Mouse (Mus musculus) lung, embryonic 16.5 days (tissue): ENCODE measurements around the gene Sntb2. TPM values are rescaled to one million over a fixed set of nuclear protein-coding genes. Genes with fewer than 3 reads are reported as not detected.

Experiments used
- ATAC-seq: fragments of 200-750 bp; cut with Nextera tagmentation; 2 replicates; pipeline ENCODE4 v1.8.0; 2017; ENCODE audit warnings: low read depth, mild to moderate bottlenecking, moderate library complexity
- H3K27ac ChIP-seq: fragments of 300-500 bp; sonication (generic); 2 replicates; pipeline ENCODE4 v1.5.1; 2014; ENCODE audit warnings: mild to moderate bottlenecking, control low read depth, low read length
- H3K27me3 ChIP-seq: fragments of 300-500 bp; sonication (generic); 2 replicates; pipeline ENCODE4 v1.6.1; 2014; ENCODE audit warnings: low read depth, low read length, mixed read lengths; ENCODE audit not compliant: control insufficient read depth, insufficient read depth
- H3K36me3 ChIP-seq: fragments of 300-500 bp; sonication (generic); 2 replicates; pipeline ENCODE4 v1.6.1; 2014; ENCODE audit warnings: low read length; ENCODE audit not compliant: control insufficient read depth, insufficient read depth
- H3K4me1 ChIP-seq: fragments of 300-500 bp; sonication (generic); replicated peaks from 2 replicates; pipeline ENCODE4 v1.6.1; 2014; ENCODE audit warnings: low read length, mixed read lengths; ENCODE audit not compliant: control insufficient read depth, insufficient read depth
- H3K4me2 ChIP-seq: fragments of 300-500 bp; sonication (generic); 2 replicates; pipeline ENCODE4 v1.6.1; 2014; ENCODE audit warnings: low read depth, low read length, control low read depth
- H3K4me3 ChIP-seq: fragments of 300-500 bp; sonication (generic); 2 replicates; pipeline ENCODE4 v1.5.1; 2014; ENCODE audit warnings: mild to moderate bottlenecking, low read length, control low read depth
- H3K9ac ChIP-seq: fragments of 300-500 bp; sonication (generic); 2 replicates; pipeline ENCODE4 v1.6.1; 2014; ENCODE audit warnings: low read length, control low read depth
- H3K9me3 ChIP-seq: fragments of 300-500 bp; sonication (generic); 2 replicates; pipeline ENCODE4 v1.6.1; 2016; ENCODE audit warnings: low read length; ENCODE audit not compliant: control insufficient read depth
- WGBS: fragments of 180-500 bp; shearing (Covaris S2); extraction: QIAGEN DNeasy Blood & Tissue Kit; methylation state at CpG from one replicate; pipeline ENCODE4 v1.1.7; 2014; 5-methylcytosine and 5-hydroxymethylcytosine counted together
- polyA plus RNA-seq: library from polyadenylated mRNA; unstranded; fragments of >200 nt; fragmentation: Nextera tagmentation; extraction: Ambion mirVana; gene quantifications from 2 replicates; pipeline ENCODE4 v1.2.1, GENCODE M21; 2015

The Sntb2 gene
- polyA plus RNA-seq, 1 experiment from 2014 or later: 15.7 TPM

DNA sequence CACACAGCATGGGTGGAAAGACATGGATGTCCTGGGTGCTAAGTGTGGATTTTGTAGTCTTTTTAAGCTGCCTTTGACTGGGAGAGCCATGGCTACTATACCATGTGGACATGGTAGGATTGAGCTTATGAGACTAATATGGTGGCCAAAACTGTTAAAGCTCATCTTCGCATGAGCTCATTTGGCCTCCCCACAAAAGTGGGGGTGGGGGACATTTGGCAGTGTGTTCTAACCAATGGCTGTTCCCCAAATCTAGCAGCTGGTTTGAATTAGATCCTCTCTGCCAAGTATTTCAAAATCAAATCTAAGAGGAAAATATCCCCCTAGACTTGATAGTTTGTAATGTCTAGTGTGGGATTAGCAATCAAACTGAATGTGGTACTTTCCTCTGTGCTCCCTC is 63.5 kb downstream of the Sntb2 start:
- Histone ChIP-seq H3K4me3 (no peak overlapping the region), H3K4me1 (peaks cover 3% of the 10 kb centered on the region; the same call in 1 of the 2 replicates), H3K36me3 (peaks cover 3% of the 10 kb centered on the region; the same call in 1 of the 2 replicates), H3K9ac (no peak overlapping the region), H3K4me2 (no peak overlapping the region), H3K27ac (0 out of 2 replicates have a peak overlapping the region, but pooled peaks have one; percentile 11), H3K27me3 (no peaks in the 10 kb centered on the region), H3K9me3 (no peaks in the 10 kb centered on the region)
- 45% methylated on average over 1 of the region's 1 CpGs for WGBS
- ATAC-seq: peak; percentile 80

DNA sequence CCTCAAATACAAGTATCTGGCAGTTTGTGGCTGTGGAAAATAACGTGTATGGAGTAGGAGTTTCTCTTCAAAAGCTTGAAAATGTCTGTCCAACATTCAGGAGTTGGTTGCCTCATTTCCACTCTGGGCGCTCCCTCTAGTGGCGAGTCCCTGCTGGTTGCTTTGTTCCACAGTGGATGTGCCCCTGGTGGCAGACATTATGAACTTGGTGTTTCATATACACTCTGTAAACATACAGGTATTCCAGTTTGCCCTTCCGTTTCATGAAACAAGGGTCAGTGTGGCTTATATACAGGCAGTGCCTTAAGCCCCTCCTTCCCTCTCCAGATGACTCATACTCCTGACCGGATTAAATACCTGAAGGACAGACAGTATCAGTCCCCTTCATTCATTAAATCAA is 67.0 kb downstream of the Sntb2 start:
- no peaks in the 10 kb centered on the region for H3K9me3 ChIP-seq
- H3K27ac ChIP-seq: no peak overlapping the region
- ATAC-seq: peak; percentile 81
- no peak overlapping the region for H3K9ac ChIP-seq
- H3K4me3 ChIP-seq: no peak overlapping the region
- H3K27me3 ChIP-seq: no peaks in the 10 kb centered on the region
- peaks cover 3% of the 10 kb centered on the region; the same call in 1 of the 2 replicates for H3K4me1 ChIP-seq
- no peak overlapping the region for H3K4me2 ChIP-seq
- H3K36me3 ChIP-seq: peaks cover 3% of the 10 kb centered on the region; the same call in 1 of the 2 replicates
- WGBS: 23% methylated on average over 5 of the region's 5 CpGs

DNA sequence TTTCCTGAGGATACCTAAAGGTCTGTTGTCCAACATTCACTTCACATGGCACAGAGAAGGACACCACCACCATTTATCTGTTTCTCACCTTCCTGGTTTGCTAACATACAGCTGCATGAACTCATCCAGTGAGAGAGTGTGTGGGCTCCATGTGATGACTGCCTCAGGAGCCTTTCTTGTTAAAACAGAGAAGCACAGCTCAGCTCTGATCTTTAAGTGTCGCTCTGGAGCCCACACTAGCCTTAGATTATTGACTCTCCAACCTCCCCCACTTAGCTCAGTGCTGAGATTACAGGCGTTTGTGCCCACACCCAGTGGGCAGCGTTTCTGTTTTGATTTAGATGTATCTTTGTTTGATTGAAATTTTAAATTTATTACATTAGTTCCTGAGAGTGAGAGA is 72.2 kb downstream of the Sntb2 start:
- no peaks in the 10 kb centered on the region for H3K27me3 ChIP-seq
- H3K4me3 ChIP-seq: no peak overlapping the region
- H3K36me3 ChIP-seq: peaks cover 13% of the 10 kb centered on the region; the same call in 1 of the 2 replicates
- no peaks in the 10 kb centered on the region for H3K4me1 ChIP-seq
- H3K27ac ChIP-seq: no peak overlapping the region
- H3K9ac ChIP-seq: no peak overlapping the region
- no peak for ATAC-seq
- no peak overlapping the region for H3K4me2 ChIP-seq
- WGBS: 69% methylated on average over 3 of the region's 3 CpGs
- no peaks in the 10 kb centered on the region for H3K9me3 ChIP-seq

DNA sequence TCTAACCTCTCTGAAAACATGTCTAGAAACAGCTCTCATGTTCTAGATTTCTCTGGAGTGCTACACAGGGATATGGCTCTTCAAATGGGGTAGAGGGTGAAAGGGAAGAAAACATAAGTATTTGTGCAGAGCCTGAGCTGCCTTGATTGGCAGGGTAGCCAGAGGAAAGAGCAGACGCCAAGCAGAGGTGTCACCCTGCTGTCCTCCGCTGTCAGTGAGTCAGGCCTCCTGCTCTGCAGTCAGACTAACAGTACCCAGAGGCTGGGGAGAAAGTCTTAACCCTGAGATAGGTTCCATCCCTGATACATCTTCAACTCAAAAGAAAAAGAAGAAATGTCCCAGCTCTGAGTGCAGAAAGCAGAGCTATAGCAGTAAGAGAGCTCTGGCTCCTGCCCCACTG is 77.1 kb downstream of the Sntb2 start:
- no peaks in the 10 kb centered on the region for H3K27me3 ChIP-seq
- no peak for ATAC-seq
- H3K9ac ChIP-seq: no peak overlapping the region
- H3K4me1 ChIP-seq: no peaks in the 10 kb centered on the region
- no peak overlapping the region for H3K27ac ChIP-seq
- no peak overlapping the region for H3K4me2 ChIP-seq
- no peak overlapping the region for H3K4me3 ChIP-seq
- H3K36me3 ChIP-seq: peaks cover 10% of the 10 kb centered on the region; the same call in 1 of the 2 replicates
- H3K9me3 ChIP-seq: no peaks in the 10 kb centered on the region
- WGBS: 78% methylated on average over 2 of the region's 2 CpGs

DNA sequence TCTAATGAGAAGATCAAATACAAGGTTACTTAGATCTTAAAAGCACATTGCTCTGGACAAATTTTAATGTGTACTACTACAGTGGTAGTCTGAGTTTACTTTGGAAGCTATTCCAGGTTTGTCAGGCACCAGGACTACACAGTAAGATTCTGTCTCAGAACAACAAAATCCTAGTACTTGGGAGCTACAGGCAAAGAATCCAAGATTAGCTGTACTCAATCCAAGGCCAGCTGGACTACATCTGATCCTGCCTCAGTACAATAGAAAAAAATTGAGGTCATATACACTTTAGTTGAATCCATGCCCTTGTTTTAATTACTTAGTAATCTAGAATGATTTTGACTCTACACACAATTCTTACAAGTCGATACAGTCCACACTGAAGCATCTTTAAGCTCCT is 79.4 kb downstream of the Sntb2 start:
- Histone ChIP-seq H3K27ac (no peak overlapping the region), H3K4me2 (no peak overlapping the region), H3K9me3 (no peaks in the 10 kb centered on the region), H3K36me3 (peaks cover 5% of the 10 kb centered on the region; the same call in 1 of the 2 replicates), H3K4me1 (no peaks in the 10 kb centered on the region), H3K27me3 (no peaks in the 10 kb centered on the region), H3K4me3 (no peak overlapping the region), H3K9ac (no peak overlapping the region)
- ATAC-seq: peak; percentile 60; the same call in 1 of the 2 replicates
- 73% methylated on average over 1 of the region's 1 CpGs for WGBS

DNA sequence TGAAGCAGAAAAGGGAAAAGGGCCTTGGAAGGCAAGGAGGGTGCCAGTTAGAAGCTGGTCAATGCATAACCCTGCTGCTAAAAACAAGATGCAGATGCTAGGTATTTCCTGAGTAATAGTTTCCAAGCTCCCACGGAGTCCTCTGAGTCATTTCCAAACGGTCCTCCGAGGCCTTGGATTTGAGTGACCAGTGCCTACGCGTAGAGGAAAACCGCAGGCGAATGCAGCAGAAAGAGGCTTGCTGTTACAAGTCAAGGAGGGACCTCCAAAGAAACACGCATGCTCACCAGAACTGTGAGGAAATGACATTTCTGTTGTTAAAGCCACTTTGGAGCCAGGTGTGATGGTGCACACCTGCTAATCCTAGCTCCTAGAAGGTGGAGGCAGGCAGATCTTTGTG is 87.9 kb downstream of the Sntb2 start:
- no peaks in the 10 kb centered on the region for H3K27me3 ChIP-seq
- 89% methylated on average over 8 of the region's 8 CpGs for WGBS
- no peak overlapping the region for H3K4me3 ChIP-seq
- no peak overlapping the region for H3K9ac ChIP-seq
- no peaks in the 10 kb centered on the region for H3K4me1 ChIP-seq
- H3K36me3 ChIP-seq: no peaks in the 10 kb centered on the region
- H3K27ac ChIP-seq: no peak overlapping the region
- no peaks in the 10 kb centered on the region for H3K9me3 ChIP-seq
- H3K4me2 ChIP-seq: no peak overlapping the region
- ATAC-seq: no peak

DNA sequence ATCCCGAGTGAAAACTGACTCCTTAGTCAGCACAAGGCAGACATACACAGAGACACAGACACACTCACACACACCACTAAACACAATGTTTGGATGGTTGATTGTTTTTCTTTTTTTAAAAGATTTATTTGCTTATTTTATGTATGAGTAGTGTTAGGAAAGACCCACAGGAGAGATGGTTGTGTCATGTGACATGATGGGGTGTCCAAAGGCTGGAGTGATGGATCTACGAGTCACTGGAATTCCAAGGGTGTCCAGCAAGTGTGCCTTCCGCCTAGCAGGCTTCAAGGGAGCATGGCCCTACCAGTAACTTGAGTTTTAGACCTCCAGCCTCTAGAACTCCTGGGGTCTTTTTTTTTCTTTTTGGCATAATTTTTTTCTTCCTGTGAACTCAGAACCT is 93.8 kb downstream of the Sntb2 start:
- Histone ChIP-seq H3K9me3 (no peaks in the 10 kb centered on the region), H3K4me2 (no peak overlapping the region), H3K9ac (no peak overlapping the region), H3K36me3 (no peaks in the 10 kb centered on the region), H3K27me3 (no peaks in the 10 kb centered on the region), H3K4me3 (no peak overlapping the region), H3K27ac (no peak overlapping the region), H3K4me1 (peaks cover 17% of the 10 kb centered on the region)
- 55% methylated on average over 3 of the region's 3 CpGs for WGBS
- no peak for ATAC-seq

DNA sequence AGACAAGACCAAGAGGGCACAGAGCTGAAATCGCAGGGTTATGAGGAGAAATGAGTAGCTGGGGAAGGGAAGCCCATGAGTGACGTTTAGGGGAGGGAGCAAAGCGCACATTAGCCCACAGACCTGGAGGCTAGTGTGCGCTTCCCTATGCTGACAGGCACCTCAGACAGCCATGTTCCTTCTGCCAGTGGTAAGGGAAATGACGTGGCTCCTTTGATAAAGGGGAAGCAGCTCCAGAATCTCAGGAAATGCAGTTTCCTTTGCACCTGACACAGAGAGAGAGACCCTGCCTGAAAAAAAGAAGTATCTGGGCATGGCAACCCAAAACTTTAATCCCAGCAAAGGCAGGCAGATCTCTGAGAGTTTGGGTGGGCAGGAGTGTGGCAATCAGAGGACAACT is 94.5 kb downstream of the Sntb2 start:
- H3K36me3 ChIP-seq: no peaks in the 10 kb centered on the region
- H3K4me3 ChIP-seq: no peak overlapping the region
- no peak for ATAC-seq
- WGBS: 59% methylated on average over 5 of the region's 5 CpGs
- no peak overlapping the region for H3K9ac ChIP-seq
- H3K4me2 ChIP-seq: no peak overlapping the region
- no peaks in the 10 kb centered on the region for H3K27me3 ChIP-seq
- no peak overlapping the region for H3K27ac ChIP-seq
- H3K9me3 ChIP-seq: no peaks in the 10 kb centered on the region
- H3K4me1 ChIP-seq: peaks cover 17% of the 10 kb centered on the region

DNA sequence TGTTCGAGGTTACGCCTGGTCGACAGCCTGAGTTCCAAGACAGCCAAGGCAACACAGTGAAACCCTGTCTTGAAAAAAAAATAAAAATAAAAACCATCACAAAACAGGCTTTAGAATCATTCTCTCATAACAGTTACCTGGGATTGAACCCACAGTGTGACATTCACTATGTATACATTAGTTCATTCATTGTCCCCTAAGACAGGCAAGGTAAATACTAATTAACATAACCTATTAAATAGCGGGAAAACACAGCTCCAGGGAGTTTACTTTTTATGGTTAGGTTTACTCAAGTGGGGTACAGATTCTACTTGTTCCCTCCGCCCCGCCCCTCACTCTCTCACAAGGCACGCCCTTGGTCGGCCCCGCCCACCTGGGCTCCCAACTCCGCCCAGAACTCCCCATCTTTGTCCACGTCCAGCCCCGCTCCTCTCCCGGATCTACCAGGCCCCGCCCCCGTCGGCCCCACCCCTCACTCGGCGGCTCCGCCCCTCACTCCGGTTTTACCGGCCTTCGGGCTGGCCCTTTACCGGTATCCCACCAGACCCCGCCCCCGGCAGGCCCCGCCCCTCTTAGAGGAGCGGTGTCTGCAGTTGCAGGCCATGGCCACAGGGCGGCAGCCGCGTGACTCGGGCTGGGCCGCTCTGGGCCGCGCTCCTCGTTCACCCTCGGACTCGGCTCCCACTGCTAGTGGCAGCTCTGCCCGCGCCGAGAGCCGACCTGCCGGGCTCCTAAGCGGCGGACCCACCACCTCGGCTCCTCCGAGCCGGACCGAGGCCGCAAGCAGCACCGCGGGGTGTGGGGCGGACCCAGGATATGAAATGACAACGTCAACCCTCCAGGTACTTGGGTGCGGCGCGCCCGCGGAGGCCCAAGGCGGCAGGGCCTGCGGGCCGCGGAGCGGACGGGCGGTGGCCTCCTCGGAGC is 95.4 kb downstream of the Sntb2 start, which contains the start of gene Vps4a:
Gene Vps4a, plus strand, starts transcription at position 573 of the 927 bp plus-strand sequence.
- H3K4me1 ChIP-seq: peaks cover 17% of the 10 kb centered on the region
- peak within 1 kb of the TSS; percentile 85 for H3K4me2 ChIP-seq
- ATAC-seq: peak; percentile 97
- peak within 1 kb of the TSS; percentile 97 for H3K9ac ChIP-seq
- H3K36me3 ChIP-seq: no peaks in the 10 kb centered on the region
- H3K27ac ChIP-seq: peak within 1 kb of the TSS; percentile 87
- H3K4me3 ChIP-seq: peak within 1 kb of the TSS; percentile 95
- 4% methylated on average over 66 of the region's 66 CpGs for WGBS
- H3K27me3 ChIP-seq: no peaks in the 10 kb centered on the region
- no peaks in the 10 kb centered on the region for H3K9me3 ChIP-seq
